Mouse (Mus musculus): ENCODE data around the gene P2ry14.
A peak's percentile ranks its signal among the peaks of the same experiment; 100 is the strongest.

P2ry14 gene

DNA sequence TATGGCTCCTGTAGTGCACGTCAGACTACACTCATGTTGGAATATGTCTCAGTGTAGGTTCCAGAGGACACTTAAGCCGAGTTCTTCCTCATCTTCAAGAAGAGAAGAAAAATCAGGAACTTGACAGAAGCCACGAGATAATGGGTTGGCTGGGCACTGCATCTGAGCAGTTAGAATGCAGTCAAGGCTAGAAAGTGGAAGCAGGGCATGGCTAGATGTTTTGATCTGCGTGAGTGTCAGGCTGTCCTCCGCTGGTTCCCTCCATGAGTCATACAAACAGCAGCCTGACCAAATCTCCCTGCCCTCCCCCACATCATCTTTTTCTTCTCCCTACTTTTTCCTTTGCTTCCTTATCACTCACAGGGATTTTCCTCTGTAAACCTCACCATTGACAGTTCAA is at the start of gene P2ry14:
TSS of gene P2ry14 (minus strand) at position 195 of the 400 bp plus-strand sequence.
- DNase-seq: no peak

DNA sequence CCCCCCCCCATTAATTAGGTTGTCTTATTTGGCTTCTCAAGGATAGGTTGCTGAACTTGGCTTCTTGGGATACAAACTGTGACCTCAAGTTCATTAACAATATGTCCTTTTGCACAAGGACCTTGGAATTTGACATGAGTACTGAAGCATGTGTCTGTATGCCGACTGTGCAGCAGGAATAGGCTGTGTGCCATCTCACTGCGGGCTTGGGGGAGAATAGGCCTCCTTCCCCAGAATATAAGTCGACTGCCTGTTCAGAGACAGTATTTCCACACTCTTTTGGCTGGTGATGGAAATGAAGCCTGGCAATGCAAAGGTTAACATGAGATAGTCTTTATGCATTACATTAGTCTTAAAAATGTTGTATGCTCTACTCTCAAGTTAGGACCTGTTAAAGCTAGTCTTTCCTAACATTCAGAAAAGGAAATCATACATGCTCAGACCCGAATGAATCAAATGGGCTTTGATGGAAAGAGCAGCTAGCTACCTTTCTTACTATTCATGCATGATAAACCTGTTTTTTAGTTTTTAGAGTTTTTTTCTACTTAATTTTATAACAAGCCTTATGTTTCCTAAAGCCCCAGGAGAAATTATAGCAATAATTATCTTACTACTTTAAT is 44.0 kb upstream of the P2ry14 start:
- peak; percentile 36 to 59 for DNase-seq

DNA sequence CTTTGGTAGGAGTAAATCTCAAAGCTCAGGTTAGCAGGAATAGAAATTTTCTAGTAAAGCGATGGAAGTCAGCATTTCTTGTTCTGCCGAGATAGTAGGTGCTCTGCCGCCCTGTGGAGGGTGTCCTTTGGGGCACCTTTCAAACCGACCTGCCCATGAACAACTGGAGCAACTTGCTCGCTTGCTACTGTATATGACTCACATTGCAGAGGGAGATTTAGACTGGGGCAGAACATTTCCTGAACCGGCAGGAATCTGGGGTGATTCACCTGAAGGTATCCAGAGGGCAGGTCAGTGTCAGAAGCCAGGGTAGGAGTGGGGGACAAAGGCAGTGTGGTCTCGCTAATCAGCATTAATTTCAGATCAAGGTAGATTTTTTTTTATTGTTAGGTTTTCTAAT is 41.5 kb upstream of the P2ry14 start, which contains the start of gene Gpr87:
TSS of gene Gpr87 (minus strand) at position 167 of the 400 bp plus-strand sequence.
- no peak for DNase-seq

DNA sequence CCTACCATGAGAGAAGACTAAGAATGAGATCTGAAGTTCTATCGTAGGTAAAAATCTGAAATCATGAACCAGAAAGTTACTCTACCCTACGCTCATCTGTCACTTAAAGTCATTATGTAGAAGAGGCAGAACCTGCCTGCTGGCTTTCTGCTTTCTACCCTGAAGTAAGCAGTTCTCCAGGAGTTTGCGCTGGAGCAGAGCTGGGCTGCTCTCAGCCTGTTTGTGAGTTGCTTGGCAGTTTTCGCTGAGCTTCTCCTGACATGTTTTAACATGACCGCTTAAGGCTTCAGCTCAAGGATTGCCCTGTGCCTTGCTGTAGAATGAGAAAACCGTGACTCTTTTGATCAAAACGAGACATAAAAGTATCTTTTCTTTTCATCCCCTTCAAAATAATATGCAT is 40.7 kb upstream of the P2ry14 start:
- DNase-seq: no peak

DNA sequence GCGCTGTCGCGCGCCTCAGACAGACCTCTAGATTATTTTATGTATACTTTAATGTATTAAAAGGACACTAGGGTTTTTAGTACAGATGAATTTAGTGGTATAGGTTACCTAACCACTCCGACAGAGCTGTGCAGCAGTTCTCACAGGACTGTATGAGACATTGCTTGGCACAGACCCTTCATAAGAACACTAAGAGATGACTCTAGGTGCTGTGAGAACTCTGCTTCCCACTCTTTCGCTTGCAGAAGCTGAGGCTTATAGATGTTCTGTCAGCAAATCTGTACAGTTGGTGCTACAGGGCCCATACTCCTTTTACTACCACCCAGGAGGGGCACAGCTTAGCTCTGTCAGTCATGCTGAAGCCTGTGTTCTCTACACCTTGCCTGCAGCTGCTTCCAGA is 38.3 kb upstream of the P2ry14 start:
- DNase-seq: no peak

DNA sequence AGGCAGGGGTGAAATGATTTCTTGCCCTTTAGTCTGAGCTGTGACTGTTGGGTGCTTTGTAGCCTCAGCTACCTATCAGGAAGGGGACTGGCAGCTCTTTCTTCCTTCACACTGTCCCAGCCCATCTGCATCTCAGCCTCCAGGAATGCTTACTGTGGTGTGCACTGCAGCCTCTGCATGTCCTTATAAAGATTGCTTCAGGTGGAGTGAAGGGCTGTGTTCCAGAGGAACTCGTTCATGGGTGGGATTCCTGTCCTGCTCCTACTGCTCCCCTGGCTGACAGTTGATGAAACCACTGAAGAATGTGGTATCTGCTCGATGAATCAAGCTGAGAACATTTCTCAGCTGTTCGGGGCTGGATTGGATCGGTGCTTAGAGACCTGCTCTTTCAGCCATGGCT is 33.9 kb upstream of the P2ry14 start:
- DNase-seq: no peak

DNA sequence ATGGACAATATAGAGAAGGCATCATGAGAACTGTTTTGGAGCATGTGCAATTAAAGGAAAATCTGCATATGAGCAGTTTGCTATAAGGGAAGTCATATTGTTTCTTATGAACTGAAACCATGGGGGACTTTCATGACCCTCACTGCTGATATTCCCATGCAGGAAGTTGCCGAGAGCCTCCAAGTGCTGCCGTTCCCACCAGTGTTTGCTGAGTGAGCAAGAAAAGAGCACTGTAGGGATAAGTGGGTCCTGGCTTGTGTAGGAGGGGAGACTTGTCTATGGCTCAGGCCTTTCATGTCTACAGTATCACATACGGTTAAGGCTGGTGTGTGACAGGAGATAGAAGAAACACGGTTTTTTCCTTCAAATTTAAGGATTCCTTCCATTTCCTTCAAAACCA is 32.2 kb upstream of the P2ry14 start:
- no peak for DNase-seq

DNA sequence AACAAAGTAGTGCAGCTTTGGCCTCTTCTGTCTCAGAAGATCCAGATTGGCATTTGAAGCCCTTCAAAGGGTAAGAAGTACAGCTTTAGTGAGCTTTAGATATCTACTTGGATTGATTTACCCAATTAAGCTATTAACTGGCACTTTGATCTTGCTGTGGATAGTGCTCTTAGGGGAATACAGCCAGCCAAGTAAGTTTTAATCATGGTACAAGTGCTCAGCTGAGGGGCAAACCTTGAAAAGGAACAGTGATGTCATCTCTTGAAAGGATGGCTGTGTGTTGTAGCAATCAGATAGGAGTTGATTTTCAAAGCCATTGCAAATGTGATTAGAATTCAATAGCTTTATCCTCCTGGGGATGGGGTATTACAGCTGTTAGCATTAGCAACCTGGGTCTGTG is 28.7 kb upstream of the P2ry14 start:
- no peak for DNase-seq

DNA sequence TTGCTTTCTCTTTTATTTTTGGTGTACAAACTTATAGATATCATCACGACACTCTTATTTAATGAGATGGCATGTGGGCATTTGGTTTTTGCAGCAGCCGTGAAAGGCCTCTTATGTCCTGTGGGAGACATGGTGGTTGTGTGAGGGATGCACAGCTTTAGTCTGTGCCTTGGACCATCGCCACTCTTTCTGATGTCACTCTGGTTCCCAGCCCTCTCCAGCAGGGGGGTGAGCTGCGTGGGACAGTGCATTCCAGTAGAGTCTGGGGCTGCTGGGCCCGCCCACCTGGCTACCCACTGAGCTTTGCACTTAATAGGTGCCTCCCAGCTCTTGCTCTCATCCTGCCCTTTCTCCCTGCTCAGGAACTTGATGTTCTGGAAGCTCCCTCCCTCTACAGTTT is 27.7 kb upstream of the P2ry14 start:
- DNase-seq: peak; percentile 25 to 27

DNA sequence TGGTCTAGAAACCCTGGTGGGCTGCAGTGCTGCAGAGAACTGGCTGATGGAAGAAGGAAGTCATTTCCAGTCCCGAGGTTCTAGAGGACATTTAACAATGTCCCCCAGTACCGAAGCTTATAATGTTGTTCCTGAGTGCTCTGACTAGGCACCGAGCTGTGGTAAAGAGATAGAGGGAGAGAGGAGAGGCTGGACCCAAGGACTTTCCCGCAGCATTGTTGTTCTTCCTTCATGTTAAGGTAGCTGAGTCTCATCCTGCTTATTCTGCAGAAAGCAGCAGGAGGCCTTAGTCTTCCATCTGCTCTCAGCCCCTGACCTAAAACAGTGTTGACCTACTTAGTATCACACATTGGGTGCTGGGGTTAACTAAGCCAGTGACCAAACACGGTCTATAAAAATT is 23.5 kb upstream of the P2ry14 start:
- DNase-seq: peak; percentile 61 to 75

DNA sequence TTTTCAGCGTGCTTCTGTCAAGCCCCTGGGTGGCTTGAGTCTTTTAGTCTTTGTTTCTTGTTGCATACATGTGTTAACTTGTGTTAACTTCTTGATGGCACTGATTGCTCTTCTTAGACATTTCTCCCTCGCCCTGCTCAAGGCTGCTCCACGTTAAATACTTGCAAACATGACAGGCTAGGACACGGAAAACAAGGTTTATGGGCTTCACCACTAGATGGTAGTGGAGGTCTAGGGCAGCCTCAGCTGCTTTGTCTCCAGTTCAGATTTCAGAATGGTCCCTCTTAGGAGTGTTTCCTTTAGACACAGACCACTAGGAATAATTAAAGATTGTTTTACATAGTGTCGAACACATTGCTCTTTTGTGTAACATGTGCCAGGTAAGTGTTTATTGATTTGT is 21.8 kb upstream of the P2ry14 start:
- peak; percentile 72 to 81 for DNase-seq

DNA sequence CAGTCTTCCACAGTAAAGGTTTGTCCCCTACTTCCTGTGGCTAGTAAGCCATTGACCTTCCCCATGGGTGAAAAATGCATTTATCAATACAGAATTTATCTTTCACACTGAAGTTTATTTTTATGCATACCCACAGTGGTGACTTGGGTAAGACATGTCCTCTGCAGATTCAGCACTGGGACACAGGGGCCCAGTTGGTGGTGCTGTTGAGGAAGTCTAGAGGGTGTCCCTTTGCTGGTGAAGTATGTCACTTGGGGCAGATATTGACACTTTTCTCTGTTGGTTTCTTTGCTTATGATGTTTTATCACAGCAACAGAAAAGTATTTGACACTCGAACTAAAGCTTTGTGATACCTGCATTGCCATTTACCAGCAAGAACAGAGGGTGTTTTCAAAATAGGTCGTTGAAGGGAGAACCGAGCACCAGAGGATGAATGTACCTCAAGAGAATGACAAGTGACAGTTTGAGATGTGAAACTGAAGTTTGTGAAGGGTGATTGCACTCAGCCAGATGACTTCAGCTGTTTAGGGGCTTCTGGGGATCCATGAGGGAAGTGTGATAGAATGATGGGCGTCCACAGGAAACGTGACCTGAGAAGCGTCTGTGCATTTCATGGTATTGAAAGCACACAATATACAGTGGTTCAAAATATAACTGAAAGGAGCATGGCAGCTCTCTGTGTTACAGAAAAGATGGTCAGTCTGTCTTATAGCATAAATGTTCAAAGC is 21.2 kb upstream of the P2ry14 start:
- no peak for DNase-seq

DNA sequence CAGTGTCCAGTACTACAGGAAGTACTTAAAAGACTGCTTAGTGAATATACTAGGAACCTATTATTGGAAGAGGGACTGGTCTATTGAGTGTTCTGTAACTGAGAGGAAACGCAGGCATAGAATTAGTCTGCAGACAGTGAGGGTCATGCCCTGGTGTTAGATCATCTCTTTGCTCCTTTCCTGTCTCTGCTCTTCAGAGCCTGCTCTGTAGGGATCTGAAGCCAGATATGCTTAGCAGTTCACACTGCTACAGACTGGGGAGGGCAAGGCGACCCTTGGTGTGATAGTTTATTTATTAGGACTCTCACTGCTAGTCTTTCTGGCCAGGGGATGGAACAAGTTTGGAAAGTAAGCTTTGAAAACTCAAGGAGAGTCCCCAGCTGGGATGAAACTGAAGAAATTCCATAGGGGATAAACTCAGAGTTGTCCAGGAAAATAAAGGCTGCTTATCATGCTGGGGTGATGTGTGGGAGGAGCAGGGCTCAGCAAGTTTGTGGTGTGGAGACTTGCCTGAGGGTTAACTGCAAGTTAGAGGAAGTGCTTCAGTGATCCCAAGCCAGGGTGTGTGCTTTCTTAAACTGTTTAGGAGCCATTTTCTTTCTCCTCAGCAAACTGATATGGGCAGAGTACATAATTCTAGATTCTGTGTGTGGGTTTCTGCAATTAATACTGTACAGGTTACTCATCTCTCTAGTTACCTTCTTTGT is 16.7 kb upstream of the P2ry14 start:
- DNase-seq: no peak

DNA sequence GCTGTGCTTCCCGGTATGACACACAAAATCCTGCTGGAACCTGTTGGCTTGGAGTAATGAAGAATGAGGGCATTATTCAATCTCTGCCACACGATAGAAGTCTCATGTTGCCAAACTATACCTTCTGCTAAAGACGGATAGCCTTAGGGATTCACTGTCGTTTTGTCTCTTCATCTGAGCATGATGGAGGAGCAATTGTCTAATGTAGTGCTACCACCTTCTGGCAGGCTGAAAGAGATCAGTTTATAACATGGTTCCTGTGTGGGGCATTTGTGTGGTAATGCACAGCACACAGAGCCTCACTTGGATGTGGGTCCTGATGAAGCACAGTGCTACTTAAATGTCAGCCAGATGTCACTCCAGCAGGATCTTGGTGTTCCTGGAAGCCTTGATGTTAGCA is 15.8 kb upstream of the P2ry14 start:
- DNase-seq: no peak

DNA sequence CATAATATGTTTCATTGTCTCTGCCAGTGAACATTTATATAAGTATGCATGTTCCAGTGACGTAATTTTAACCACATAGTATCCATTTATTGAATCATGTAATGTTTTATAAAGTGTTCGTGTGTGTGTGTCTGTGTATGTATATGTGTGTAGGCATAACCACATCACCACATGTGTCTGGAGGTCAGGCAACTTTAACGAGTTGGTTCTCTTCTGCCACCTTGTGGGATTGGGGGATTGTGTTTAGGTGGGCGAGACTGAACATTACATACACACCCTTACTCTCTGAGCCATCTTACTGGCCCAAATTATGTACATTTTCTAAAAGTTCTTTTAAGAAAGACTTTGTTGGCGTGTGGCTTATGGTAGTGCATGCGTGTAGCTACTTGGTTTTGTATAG is 15.1 kb upstream of the P2ry14 start:
- DNase-seq: no peak

DNA sequence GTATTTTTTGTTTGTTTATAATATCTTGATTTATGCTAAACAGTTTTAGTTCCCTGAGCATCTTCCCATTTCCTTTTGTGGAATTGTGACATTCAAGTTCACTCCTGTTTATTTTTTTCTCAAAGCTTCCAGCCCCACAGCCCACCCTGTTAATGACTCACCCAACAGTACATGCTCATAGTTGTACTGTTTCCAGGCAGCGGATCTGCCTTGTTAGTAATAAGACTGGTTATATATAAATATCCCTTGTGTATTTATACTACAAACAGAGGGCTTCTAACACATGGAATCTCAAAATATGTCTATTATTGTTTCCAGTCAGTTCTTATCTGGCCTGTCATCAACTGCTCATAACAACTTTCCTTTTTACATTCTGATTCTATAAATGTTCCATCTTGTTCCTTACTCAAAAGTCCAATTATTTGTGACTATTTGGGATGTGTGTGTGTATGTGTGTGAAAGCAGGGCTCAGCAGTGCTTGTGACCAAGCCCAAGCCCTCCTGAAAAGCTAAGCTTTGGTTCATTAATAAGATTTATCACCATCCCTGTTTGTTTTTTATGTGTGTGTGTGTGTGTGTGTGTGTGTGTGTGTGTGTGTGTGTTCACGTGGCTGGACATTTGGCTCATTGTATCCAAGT is 14.1 kb upstream of the P2ry14 start:
- no peak for DNase-seq

DNA sequence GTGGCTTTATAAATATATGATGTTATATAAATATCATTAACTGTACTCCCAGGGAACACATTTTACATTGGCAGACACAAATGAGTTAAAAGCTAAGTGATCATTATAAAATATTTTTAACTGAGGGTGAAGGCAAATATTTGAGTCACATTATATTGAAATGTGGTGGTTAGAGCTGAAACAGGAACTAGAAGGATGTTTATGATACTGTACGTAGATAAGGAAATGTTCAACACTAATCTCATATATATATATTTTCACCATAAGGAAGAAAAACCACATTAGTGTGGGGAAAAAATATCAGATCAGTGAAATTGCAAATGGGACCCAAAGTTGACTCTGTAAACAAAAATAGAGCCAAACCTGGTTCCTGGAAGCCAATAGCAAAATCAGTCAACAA is 7.0 kb upstream of the P2ry14 start:
- DNase-seq: no peak

DNA sequence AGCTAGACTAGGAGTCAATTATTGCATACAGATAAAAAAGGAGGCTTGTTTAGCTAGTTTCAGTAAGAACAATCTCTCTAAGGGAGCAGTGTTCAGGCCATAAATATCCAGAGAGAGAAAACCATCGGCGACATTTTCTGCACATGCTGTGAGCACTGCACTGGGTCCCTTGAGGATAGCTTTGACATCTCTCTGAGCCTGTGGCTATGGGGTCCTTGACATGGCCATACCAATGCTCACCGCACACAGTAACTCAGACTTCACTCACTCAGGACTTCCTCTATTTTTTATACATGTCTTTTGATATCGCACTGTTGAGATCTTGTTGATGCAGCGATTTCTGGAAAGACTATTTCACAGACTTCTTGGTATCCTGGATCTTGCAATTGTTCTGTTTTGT is 3.6 kb upstream of the P2ry14 start:
- no peak for DNase-seq

DNA sequence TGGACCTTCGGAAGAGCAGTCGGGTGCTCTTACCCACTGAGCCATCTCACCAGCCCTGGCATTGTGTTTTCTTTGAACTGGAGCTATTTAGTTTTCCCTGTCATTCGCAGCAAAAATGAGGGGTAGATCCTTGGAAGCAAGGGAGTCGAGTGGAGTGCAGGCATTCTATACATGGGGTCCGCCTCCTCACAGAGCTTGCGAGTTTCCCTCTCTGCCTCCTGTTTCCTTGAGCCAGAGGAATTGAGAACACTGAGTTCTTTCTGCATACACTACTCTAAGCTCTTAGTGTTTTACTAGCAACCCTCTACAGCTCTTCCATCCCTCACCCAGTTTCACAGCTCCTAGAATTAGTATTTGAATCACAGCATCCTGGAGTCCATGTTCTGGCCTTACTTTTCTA is 2.0 kb upstream of the P2ry14 start:
- no peak for DNase-seq

DNA sequence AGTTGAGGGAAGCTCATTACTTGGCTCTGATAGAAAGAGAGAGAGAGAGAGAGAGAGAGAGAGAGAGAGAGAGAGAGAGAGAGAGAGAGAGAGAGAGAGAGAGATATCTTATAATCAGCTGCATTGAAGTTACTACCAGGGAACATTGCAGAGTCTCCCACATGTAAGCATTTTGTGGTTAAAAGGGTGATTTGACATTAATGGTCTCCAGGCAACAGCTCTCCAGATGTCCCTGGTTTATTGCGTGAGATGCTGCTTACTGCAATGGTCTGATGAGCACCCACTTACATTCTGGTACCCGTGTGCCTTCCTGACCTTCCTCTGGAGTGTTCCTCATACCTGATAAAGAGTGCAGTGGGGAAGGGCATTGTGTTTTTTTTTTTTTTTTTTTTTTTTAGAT is 1.5 kb upstream of the P2ry14 start:
- DNase-seq: no peak

DNA sequence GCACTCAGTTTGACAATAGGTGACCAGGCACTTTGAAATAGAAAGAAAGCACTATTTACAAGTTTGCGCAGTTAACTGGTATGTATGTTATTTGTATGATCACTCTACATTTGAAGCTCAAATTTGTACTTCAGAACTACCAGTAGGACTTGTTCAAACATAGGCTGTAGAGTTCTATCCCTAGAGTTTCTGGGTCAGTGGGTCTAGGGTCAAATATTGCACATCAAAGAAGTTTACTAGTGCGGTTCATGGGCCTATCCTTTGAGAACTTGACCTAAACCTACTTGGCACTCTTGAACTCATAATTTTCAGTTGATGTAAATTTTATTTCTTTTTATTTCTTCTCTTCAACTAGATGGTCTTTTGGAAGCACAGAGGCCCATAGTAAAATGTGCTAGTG is 2.8 kb downstream of the P2ry14 start:
- no peak for DNase-seq

DNA sequence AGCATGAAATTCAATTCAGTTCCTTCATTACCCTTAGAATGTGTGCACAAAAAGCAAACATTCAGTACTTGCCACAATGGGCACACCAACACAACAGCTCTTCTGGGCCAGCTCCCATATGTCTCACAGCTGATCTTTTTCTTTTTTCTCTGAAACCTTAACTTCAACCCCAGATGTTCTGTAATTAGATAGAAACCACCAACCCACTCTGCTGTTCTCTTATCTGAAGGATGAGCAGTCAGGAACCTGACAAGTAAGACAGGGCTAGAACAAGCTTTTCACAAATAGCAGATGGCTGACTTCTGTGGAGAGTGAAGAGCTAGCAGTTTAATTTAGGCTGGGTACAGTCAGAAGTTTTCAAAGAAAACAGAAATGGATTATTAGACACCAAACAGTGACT is 3.8 kb downstream of the P2ry14 start:
- no peak for DNase-seq

DNA sequence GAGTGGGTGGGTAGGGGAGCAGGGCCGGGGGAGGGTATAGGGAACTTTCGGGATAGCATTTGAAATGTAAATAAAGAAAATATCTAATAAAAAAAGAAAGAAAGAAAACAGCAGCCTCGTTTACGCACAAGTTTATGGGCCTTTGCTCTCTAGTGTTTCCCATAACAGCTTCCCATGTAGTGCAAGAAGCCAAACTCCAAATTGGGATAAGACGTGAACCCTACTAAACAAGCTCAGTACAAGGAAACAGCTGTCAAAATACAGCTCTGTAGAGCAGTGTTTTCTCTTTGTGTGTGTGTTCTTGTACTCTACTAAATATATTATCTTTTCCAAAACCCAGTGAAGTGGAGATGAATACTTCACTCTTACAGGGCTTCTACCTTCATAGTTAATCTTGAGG is 8.2 kb downstream of the P2ry14 start:
- DNase-seq: no peak

Measured in cerebellum, postnatal 10 days (tissue).